Mouse (Mus musculus): ENCODE data around the gene Timm44.
"Not testable (repeated sequence)": the region's sequence is repeated elsewhere in the genome, so short reads cannot be mapped to it uniquely, and the experiment has no call there.

GRCm38 (mm10) chr8:4255471-4255870 is 20.2 kb downstream of the Timm44 start:
- not testable (repeated sequence) for TF ChIP-seq POLR2A (IDR thresholded peaks at IDR 0.05; ENCODE audit: borderline replicate concordance, low read depth, low read length); CTCF (IDR thresholded peaks at IDR 0.05; ENCODE audit: low read depth, low read length)
